Mouse (Mus musculus) CH12F3 (cell line): ENCODE data around the gene Arhgdia.
"Not testable (repeated sequence)": the region's sequence is repeated elsewhere in the genome, so short reads cannot be mapped to it uniquely, and the experiment has no call there.

Source experiments
- in situ Hi-C: fragments of 300-500 bp; cut with MboI; formaldehyde crosslinking; loops from 2 replicates; pipeline ENCODE4 v1.14.3; 2020; ENCODE audit warnings: low sequenced_read_pairs

The Arhgdia gene

GRCm38 (mm10) chr11:120613976-120614375 lies 32.6 kb upstream of the Arhgdia start:
- in situ Hi-C loops = no loop called here

DNA sequence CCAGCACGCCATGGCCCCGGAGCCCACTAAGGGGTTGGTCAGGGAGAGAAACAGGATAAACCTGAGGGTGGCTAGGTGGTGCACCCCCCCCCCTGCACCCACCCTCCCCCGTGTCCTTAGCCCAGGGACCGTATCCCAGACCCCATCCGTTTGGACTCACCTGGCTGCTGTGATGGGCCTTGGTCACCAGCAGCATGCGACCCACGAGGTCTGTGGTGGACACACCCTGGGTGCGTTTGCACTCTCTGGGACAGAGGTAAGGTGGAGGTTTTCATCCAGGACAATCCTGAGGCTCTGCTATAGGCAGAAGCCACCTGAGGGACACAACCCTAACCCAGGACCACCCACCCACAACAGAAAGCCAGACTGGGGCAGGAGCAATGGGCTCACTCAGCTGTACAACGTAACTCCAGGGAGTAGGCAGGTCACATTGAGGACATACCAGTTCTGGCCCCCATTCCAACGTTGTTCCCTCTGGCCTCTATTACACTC lies 32.1 kb upstream of the Arhgdia start:
- in situ Hi-C loops = no loop called here

DNA sequence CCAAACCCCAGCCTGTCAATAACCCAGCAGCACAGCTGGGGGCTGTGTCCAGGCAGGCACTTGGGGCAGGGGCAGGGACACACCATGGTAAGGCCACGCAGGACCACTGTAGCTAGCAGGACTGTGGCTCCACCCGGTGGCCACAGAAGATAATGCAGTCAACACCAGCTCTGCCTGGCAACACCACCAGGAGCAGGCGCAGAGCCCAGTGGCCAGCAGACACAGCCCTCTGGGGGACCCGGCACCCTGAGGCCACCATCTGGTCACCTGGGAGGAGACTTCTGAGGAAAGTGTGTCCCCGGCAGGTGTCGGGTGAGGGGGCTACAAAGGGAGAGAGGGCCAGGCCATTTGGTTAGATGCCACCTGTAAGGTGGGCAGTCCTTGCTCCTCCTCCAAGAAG lies 31.3 kb upstream of the Arhgdia start:
- in situ Hi-C loops = no loop called here

- in situ Hi-C loops = no loop called here
Observed at GRCm38 (mm10) chr11:120610477-120611046, 29.1 kb upstream of the Arhgdia start.

GRCm38 (mm10) chr11:120609250-120609649 lies 27.8 kb upstream of the Arhgdia start:
- in situ Hi-C loops = no loop called here

DNA sequence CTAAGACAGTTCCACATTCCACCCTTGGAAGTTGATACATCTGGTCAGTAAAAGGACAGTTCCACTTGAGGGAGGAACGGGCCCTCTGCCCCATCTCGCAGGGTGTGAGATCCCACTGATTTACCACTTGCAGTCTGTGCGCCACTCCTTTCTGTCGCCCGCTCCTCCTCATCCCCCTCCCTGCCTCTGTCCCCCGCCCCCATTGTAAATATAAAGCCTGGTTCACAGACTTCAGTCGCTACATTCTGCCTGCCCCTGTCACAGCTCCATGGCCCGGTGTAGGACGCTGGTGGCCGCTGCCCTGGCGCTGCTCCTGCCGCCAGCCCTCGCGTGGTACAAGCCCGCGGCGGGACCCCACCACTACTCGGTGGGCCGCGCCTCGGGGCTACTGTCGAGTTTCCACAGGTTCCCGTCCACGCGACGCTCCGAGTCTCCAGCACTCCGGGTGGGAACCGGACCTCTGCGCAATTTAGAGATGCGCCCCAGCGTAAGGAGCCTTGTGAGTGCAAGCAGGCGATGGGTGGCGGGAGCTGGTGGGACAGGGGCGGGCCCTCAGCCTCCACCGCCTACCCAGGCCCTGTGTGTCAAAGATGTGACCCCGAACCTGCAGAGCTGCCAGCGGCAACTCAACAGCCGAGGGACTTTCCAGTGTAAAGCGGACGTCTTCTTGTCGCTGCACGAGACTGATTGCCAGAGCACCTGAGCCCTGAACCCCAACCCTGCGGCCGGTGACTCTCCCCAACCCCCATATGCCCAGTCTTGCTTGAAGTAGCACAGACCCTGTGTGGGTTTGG lies 27.0 kb upstream of the Arhgdia start, which contains the start of gene Npb:
Gene Npb, plus strand, starts transcription at position 237 of the 794 bp plus-strand sequence.
- in situ Hi-C loops = no loop called here

DNA sequence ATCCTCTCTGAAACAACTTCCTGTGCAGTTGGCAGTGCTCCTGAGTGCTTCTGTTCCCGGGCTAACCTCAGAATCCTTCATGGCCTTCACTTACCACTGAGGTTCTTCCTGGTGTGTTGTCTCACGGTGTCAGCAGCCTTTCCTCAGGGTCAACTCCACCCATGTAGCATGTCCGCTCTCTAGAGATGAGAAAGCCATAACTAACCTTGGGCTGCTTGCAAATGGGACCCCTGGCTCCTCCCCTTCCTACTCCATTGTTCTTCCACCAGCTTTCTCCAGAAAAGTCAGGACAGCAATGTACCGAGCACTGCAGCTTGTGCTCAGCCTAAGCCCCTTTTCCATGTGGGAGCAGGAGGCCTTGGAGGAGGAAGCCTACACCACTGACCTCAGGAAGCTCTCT lies 25.3 kb upstream of the Arhgdia start:
- in situ Hi-C loops = no loop called here

- in situ Hi-C loops = no loop called here
Observed at GRCm38 (mm10) chr11:120605667-120606066, 24.2 kb upstream of the Arhgdia start.

DNA sequence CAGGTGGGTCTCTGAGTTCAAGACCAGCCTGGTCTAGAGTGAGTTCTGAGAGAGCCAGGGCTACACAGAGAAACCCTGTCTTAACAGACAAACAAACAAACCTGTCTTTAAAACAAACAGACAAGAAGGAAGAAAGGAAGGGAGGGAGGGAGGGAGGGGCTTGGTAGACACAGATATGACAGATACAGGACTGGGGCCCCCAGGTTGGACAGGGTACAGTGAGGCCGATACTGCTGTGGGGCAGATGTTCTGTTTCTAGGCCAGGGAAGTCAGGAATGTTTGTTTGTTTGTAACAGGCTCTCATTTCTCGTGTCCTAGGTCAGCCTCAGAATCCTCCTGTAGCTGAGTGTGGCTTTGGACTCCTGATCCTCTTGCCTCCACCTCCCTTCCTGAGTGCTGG lies 22.1 kb upstream of the Arhgdia start:
- in situ Hi-C loops = no loop called here

- in situ Hi-C loops = no loop called here
Observed at GRCm38 (mm10) chr11:120600716-120601115, 19.3 kb upstream of the Arhgdia start.

GRCm38 (mm10) chr11:120598990-120599549 lies 17.6 kb upstream of the Arhgdia start:
- in situ Hi-C loops = no loop called here

DNA sequence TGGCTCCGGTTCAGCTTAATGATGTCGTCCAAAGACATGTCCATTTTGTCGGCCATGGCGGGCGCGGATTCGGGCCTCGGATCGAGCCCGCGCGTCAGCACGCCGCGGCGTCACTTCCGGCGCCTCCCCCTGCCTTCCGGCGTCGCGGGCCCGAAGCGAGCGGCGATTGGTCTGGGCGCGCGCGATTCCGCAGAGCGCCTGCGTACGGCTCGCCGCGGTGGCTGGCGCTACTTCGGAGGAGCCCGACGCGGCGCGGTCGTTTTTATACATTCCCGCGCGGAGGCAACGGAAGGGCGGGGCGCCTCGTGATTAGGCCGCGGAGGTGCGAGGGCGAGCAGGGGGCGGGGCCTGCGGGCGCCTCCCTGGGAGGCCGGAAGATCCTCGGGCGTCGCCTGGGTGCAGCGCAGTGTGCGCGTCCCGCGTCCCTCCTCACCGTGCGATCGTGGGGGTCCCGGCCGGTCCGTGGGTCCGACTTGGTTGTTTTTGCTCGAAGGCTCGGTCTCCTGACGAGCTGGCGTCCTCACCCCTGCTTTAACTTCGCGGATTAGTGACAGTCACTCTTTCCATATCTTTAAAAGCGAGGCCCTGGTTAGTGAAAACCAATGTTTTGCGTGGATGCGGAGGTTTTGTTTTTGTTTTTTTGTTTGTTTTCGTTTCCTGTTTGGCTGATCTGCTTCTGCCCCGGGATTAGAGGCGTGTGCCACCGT lies 17.0 kb upstream of the Arhgdia start, which contains the start of the genes Alyref and Anapc11:
Gene Alyref, minus strand, starts transcription at position 83 of the 707 bp plus-strand sequence.
Gene Anapc11, plus strand, starts transcription at position 139 of the 707 bp plus-strand sequence.
- in situ Hi-C loops = no loop called here

GRCm38 (mm10) chr11:120597240-120598235 lies 16.1 kb upstream of the Arhgdia start:
- in situ Hi-C loops = no loop called here

DNA sequence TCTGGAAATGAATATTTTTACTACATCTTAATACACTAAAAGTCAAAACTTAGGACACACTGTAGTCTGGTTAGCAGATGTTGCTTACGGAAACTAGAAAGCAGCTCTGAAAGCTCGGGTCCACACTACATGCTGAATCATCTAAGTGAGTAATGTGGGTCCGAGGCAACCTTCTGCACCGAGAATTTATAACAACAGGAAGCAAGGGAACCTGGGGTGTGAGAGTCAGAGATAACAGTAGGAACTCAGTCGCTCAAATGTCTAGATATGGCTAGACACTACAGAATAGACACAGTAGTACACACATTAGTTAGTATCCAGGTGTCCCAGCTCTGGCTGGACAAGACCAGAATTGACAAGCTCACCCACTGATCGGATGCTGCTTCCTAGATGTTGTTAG lies 7.1 kb upstream of the Arhgdia start:
- in situ Hi-C loops = no loop called here

DNA sequence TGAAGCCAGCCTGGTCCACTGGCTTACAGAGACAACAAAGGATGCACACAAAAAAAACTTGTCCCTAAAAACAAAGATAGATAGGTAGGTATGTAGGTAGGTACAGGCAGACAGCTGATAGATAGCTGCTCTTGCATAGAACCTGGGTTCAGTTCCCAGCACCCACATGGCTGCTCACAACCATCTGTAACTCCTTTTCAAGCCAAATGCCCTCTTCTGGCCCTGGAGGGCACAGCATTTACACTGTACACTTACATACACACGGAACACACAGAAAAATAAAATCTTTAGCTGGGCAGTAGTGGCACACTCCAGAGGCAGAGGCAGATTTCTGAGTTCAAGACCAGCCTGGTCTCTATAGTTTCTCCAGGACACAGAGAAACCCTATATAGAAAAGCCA lies 2.5 kb upstream of the Arhgdia start:
- in situ Hi-C loops = no loop called here

DNA sequence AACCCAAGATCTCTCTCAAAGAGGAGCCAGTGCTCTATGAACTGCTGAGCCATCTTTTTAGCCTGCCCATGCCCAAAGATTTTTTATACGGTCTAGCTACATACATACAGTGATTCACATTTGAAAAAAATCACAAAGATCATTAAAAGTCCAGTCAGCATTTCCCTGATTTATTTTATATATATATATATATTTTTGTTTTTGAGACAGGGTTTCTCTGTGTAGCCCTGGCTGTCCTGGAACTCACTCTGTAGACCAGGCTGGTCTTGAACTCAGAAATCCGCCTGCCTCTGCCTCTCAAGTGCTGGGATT lies 1.5 kb upstream of the Arhgdia start:
- in situ Hi-C loops = not testable (repeated sequence)

GRCm38 (mm10) chr11:120582268-120582981 lies 1.0 kb upstream of the Arhgdia start:
- in situ Hi-C loops = no loop called here

GRCm38 (mm10) chr11:120580871-120581331 lies 523 bp downstream of the Arhgdia start:
- in situ Hi-C loops = no loop called here

- in situ Hi-C loops = no loop called here
Observed at GRCm38 (mm10) chr11:120580190-120580589, 1.2 kb downstream of the Arhgdia start.
